Mouse (Mus musculus) heart, postnatal 14 days (tissue): ENCODE measurements around the gene Ttyh2. TPM values are rescaled to one million over a fixed set of nuclear protein-coding genes. Genes with fewer than 3 reads are reported as not detected.

Experiments
- DNase-seq, 2 experiments: peaks; one replicate each; pipeline ENCODE4 v3.0.0; 2021 to 2022
- intact Hi-C: fragments of 180-260 bp; cut with DNase I; formaldehyde crosslinking; loops from one replicate; pipeline ENCODE4 v1.15.1; 2025
- total RNA-seq, 2 experiments: library from RNA; stranded (reverse); gene quantifications; 2 replicates each; pipeline ENCODE4 v1.2.3; 2021

The Ttyh2 gene
- total RNA-seq, 2 experiments from 2014 or later: 11.3 to 13.4 TPM

- no peak for DNase-seq
- intact Hi-C loops: loop anchor here (5.0 kb wide), 1 partner anchor 111 kb away; no protein-coding TSS in a partner anchor
These were observed 1.2 kb downstream of the Ttyh2 start for GRCm38 (mm10) chr11:114676431-114676830.

DNA sequence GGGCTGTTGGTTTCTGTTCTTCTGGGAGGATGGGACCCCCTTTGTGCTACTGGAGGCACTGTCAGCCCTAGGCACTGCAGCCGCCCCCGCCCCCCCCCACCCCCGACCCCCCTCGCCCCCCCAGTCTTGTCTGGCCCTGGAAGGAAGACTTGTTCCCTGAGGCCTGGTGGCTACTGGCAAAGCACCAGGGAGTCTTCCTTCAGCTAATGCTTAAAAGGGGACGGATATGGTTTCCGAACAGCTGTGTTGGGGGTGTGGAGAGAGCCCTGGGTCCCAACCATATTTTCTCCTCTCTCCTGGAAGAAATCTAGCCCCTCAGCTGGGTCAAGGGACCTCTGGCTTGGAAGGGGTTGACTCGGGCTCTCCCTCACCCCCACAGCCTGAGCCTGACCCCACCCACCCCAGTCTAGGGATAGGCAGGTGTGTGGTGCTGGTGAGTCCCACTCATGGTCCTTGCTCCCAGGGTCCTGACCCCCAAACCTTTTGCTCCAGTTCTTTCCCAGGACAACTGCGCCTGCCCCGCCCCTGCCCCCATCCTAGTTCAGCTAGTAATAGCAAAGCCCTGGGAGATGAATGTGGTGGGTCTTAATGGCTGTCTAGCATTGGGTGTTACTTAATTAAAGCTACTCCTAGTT lies 1.8 kb downstream of the Ttyh2 start:
- intact Hi-C loops: loop anchor here (5.0 kb wide), 1 partner anchor 110 kb away; no protein-coding TSS in a partner anchor
- DNase-seq: no peak

GRCm38 (mm10) chr11:114679582-114679981 lies 4.4 kb downstream of the Ttyh2 start:
- peak; percentile 36 to 38 for DNase-seq
- intact Hi-C loops: loop anchor here (5.0 kb wide), 1 partner anchor 108 kb away; no protein-coding TSS in a partner anchor

DNA sequence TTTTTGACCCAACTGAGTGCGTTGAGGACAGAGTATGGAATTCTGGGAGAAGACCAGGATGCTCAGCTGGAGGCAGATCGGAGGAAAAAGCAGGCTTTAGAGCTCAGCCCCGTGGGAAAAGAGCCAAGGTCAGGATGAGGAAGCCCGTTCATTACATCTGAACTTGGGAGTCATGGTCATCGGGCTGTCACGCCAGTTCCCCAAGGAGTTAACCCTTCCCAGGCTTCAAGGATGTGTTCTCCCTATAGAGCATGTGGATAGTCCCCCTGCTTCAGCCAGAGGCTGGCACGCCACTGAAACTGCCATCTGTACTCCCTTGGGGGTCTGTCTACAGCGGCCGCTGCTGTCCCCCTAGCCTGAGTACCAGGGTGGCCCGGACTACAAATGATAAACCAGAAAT lies 5.1 kb downstream of the Ttyh2 start:
- intact Hi-C loops: no loop called here
- DNase-seq: peak in 1 of 2 experiments; percentile 60

DNA sequence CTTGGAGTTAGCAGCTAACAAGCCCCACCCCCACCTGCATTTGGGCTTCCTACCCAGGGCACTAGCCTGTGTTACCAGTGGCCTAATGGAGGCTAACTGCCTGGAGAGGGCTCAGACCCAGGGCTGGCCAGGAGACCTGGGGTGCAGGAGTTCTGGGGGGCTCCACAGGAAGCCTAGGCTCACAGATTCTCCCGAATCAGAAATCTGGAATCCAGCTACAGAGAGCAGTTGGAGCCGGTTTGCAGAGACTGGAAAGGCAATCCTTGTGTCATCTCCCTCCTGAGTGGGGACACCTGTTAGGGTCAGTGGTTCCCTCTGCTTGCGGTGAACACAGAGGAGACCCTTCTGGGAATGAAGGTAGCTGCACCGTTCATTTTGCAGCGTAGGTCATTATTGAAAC lies 5.8 kb downstream of the Ttyh2 start:
- intact Hi-C loops: no loop called here
- DNase-seq: no peak

DNA sequence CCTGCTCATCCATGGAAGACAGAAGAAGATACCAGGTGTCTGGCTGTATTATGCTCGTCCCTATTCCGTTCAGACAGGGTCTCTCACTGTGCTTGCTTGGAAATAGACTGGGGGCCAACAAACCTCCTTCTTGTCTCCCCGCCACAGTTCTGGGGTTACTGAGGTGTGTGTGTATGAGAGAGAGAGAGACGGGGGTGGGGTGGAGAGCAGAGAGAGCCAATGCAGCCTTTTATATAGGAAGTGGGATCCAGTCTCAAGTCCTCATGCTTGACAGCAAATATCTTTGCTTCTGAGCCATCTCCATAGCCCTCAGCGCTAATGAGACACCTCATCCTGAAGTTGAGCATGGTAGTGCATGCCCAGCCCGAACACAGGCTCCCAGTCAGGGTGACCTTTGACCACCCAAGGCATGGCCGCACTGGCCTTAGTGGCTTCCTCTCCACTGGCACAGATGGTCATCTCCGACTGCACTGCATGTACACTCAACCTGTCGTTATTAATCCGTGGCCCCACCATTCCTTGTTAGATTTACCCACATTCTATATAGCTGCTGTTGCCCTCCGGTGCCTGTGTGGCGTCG lies 7.2 kb downstream of the Ttyh2 start:
- no peak for DNase-seq
- intact Hi-C loops: no loop called here

- DNase-seq: no peak
These were observed 7.9 kb downstream of the Ttyh2 start for GRCm38 (mm10) chr11:114683029-114683721.

GRCm38 (mm10) chr11:114683722-114684621 lies 8.7 kb downstream of the Ttyh2 start:
- no peak for DNase-seq
- intact Hi-C loops: no loop called here

More at GRCm38 (mm10) chr11:114683029-114683721, 7.9 kb downstream of the Ttyh2 start:
- intact Hi-C loops: no loop called here

- DNase-seq: no peak
- intact Hi-C loops: no loop called here
These were observed 9.6 kb downstream of the Ttyh2 start for GRCm38 (mm10) chr11:114684627-114685373.

GRCm38 (mm10) chr11:114685526-114686040 lies 10.4 kb downstream of the Ttyh2 start:
- intact Hi-C loops: no loop called here
- DNase-seq: no peak

DNA sequence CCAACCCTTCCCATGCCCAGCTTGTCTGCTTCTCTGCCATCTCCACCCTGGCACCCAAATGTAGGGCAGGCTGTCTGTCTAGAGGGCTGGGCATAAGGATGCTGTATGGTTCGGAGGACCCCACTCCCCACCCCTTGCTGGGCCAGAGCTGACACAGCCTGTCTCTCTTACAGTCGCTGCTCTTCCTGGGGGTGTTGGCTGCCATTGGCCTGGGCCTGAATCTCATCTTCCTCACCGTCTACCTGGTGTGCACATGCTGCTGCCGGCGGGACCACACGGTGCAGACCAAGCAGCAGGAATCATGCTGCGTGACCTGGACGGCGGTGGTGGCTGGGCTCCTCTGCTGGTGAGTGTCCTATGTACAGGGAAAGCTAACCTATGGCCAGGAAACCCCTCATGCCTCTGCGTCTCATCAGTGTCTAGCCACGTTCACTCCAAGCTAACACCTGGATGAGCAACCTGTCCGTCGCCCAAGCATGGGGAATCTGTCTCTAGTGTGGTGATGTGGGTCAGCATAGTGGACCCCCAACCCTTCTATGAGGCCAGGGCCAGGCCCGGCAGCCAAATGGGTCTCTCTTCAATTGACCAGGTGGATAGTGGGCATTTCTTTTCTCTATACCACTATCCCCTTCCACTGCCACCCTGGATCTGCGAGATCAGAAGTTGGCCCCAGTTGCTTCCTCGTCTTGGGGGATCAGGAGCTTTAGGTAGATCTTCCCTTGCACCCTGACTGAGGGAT lies 11.2 kb downstream of the Ttyh2 start:
- DNase-seq: no peak
- intact Hi-C loops: no loop called here

DNA sequence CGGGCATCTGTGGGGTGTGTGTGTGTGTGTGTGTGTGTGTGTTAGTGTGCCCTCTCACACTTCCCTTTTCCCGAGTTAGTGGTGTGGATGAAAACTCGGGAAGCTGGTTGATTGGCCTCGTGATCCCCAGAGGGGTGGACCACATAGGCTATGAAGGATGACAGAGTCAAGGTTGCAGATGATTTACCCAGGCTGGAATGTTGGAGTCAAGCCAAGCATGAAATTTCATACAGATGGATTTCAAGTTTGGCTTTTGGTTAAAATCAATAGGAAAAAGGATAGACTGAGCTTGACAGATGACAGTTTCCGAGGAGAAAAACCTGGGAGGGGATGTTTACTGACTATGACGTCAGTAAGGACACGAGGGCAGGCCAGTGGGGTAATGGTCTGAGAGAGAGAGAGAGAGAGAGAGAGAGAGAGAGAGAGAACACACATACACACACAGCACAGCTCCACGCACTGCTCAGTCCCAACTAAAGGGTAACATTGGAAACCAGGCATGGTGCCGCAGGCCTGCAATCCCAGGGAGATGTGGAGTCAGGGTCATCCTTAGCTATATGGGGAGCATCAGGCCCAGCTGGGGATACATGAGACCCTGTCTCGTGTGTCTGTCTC lies 12.4 kb downstream of the Ttyh2 start:
- intact Hi-C loops: no loop called here

DNA sequence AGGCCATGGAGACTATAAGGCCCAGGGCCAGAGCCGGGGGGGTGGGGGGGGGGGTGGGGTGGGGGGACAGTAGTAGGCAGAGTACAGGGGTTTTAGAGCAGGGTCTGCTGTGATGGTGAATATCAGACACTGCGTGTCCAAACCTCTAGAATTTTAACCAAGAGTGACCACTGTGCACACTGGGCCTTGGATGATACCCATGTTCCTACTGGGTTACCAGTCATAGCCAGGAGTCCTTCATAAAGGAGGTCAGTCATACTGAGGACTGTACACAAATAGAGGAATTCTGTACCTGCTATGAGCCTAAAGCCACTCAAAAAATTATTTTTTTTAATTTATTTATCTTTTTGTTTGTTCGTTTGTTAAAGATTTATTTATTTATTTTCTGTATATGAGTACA lies 13.5 kb downstream of the Ttyh2 start:
- intact Hi-C loops: no loop called here
- DNase-seq: no peak

More for the DNA sequence above, 12.4 kb downstream of the Ttyh2 start:
- no peak for DNase-seq

GRCm38 (mm10) chr11:114690192-114690591 lies 15.0 kb downstream of the Ttyh2 start:
- intact Hi-C loops: no loop called here

GRCm38 (mm10) chr11:114691454-114692182 lies 16.4 kb downstream of the Ttyh2 start:
- no peak for DNase-seq
- intact Hi-C loops: no loop called here

More at GRCm38 (mm10) chr11:114690192-114690591, 15.0 kb downstream of the Ttyh2 start:
- DNase-seq: no peak

DNA sequence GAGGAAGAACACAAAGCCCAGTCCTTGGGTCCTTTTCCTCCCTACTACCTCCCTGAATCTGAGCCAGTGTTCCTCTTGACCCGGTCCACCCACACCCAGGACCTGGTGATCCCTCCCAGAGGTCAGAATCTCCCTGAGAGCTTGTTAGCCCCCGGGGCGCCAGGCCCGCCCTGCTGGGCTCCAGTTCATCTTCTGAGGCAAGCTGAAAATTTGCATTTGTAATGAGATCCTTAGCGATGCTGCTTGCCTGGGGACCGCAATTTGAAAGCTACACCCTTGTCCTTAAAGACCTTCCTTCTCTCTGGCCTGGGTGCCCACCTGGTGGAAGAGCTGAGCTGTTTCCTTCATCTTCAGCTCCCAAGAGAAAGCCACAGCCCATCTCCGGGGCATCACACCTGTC lies 17.4 kb downstream of the Ttyh2 start:
- no peak for DNase-seq
- intact Hi-C loops: no loop called here

DNA sequence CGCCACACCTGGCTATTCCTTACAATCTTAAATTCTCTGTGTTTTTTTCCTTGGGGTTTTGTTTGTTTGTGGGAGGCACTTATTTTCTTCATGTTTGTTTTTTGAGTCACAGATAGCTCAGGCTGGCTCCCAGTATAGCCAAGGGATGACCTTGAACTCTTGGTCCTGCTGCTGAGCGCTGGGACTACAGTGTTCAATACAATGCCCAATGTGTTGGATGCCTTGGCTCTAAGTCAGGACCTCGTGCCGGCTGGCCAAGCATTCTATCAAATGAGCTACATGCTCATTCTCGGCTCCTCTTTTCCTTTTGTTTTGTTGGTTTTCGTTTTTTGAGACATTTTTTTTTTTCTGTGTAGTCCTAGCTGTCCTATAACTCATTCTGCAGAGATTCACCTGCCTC lies 18.2 kb downstream of the Ttyh2 start:
- intact Hi-C loops: no loop called here
- DNase-seq: no peak

DNA sequence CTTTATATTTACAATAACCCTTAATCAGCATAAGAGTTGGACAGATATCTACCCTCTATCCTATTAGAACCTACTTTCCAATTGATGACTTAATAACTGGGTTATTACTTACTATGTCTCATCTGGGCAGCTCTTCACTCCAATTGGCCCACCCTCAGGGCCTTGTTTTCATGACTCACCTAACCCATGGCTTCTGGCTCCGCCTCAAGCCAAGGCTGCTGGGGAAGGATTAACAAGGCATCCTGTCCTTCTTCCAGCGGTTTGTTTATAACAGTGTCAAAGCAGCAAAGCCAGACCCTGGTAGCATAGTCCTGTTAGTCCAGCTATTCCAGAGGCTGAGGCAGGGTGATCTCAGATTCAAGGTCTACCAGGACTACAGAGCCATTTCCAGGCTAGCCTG lies 19.2 kb downstream of the Ttyh2 start:
- intact Hi-C loops: no loop called here
- DNase-seq: no peak
